Mouse (Mus musculus): ENCODE results near the gene Gtf2f2.
A peak's percentile ranks its signal among the peaks of the same experiment; 100 is the strongest.
"Not testable (repeated sequence)": the region's sequence is repeated elsewhere in the genome, so short reads cannot be mapped to it uniquely, and the experiment has no call there.

The Gtf2f2 gene

GRCm38 (mm10) chr14:75998082-75998481 is 12.6 kb downstream of the Gtf2f2 start:
- DNase-seq (ENCODE audit: low read depth, low spot score) = no peak

- DNase-seq (ENCODE audit: low read depth, low spot score) = no peak
Observed at GRCm38 (mm10) chr14:75992371-75992770, 18.3 kb downstream of the Gtf2f2 start.

GRCm38 (mm10) chr14:75990936-75991335 is 19.7 kb downstream of the Gtf2f2 start:
- no peak for DNase-seq (ENCODE audit: low read depth, low spot score)

- DNase-seq (ENCODE audit: low read depth, low spot score) = no peak
Observed at GRCm38 (mm10) chr14:75989168-75989567, 21.5 kb downstream of the Gtf2f2 start.

- no peak for DNase-seq (ENCODE audit: low read depth, low spot score)
Observed at GRCm38 (mm10) chr14:75986878-75987483, 23.7 kb downstream of the Gtf2f2 start.

- no peak for DNase-seq (ENCODE audit: low read depth, low spot score)
Observed at GRCm38 (mm10) chr14:75985112-75985511, 25.6 kb downstream of the Gtf2f2 start.

- DNase-seq (ENCODE audit: low read depth, low spot score) = no peak
Observed at GRCm38 (mm10) chr14:75983891-75984290, 26.8 kb downstream of the Gtf2f2 start.

- no peak for DNase-seq (ENCODE audit: low read depth, low spot score)
Observed at GRCm38 (mm10) chr14:75981231-75981630, 29.4 kb downstream of the Gtf2f2 start.

GRCm38 (mm10) chr14:75976107-75976506 is 34.6 kb downstream of the Gtf2f2 start:
- no peak for DNase-seq (ENCODE audit: low read depth, low spot score)

GRCm38 (mm10) chr14:75967291-75967690 is 43.4 kb downstream of the Gtf2f2 start:
- no peak for DNase-seq (ENCODE audit: low read depth, low spot score)

GRCm38 (mm10) chr14:75964433-75964832 is 46.2 kb downstream of the Gtf2f2 start:
- DNase-seq (ENCODE audit: low read depth, low spot score) = no peak

GRCm38 (mm10) chr14:75964000-75964399 is 46.7 kb downstream of the Gtf2f2 start:
- no peak for DNase-seq (ENCODE audit: low read depth, low spot score)

- DNase-seq (ENCODE audit: low read depth, low spot score) = no peak
Observed at GRCm38 (mm10) chr14:75963215-75963614, 47.5 kb downstream of the Gtf2f2 start.

- no peak for DNase-seq (ENCODE audit: low read depth, low spot score)
Observed at GRCm38 (mm10) chr14:75962250-75962649, 48.4 kb downstream of the Gtf2f2 start.

GRCm38 (mm10) chr14:75954766-75955165 is 55.9 kb downstream of the Gtf2f2 start, which contains the start of gene Kctd4:
Gene Kctd4, plus strand, starts transcription at chr14:75955009.
- peak; percentile 75 for DNase-seq (ENCODE audit: low read depth, low spot score)

GRCm38 (mm10) chr14:75953011-75953410 is 57.7 kb downstream of the Gtf2f2 start:
- no peak for DNase-seq (ENCODE audit: low read depth, low spot score)

- no peak for DNase-seq (ENCODE audit: low read depth, low spot score)
Observed at GRCm38 (mm10) chr14:75947674-75948073, 63.0 kb downstream of the Gtf2f2 start.

GRCm38 (mm10) chr14:75942365-75942764 is 68.3 kb downstream of the Gtf2f2 start:
- DNase-seq (ENCODE audit: low read depth, low spot score) = no peak

- DNase-seq (ENCODE audit: low read depth, low spot score) = no peak
Observed at GRCm38 (mm10) chr14:75941500-75941899, 69.2 kb downstream of the Gtf2f2 start.

- DNase-seq (ENCODE audit: low read depth, low spot score) = no peak
Observed at GRCm38 (mm10) chr14:75937714-75938113, 73.0 kb downstream of the Gtf2f2 start.

GRCm38 (mm10) chr14:75934359-75934758 is 76.3 kb downstream of the Gtf2f2 start:
- DNase-seq (ENCODE audit: low read depth, low spot score) = peak; percentile 66

GRCm38 (mm10) chr14:75931266-75931665 is 79.4 kb downstream of the Gtf2f2 start:
- DNase-seq (ENCODE audit: low read depth, low spot score) = no peak

GRCm38 (mm10) chr14:75929713-75930112 is 81.0 kb downstream of the Gtf2f2 start:
- not testable (repeated sequence) for DNase-seq (ENCODE audit: low read depth, low spot score)
